Mouse (Mus musculus) B cell, adult 2 months (primary cell): ENCODE results near the gene Got1.

Source experiments
- DNase-seq, 2 experiments: peaks; one replicate each; pipeline ENCODE4 v3.0.0; 2022

The Got1 gene

GRCm38 (mm10) chr19:43524187-43525103 is at the start of gene Got1:
Gene Got1 (minus strand): TSS chr19:43524605.
- peak; percentile 92 to 95 for DNase-seq

DNA sequence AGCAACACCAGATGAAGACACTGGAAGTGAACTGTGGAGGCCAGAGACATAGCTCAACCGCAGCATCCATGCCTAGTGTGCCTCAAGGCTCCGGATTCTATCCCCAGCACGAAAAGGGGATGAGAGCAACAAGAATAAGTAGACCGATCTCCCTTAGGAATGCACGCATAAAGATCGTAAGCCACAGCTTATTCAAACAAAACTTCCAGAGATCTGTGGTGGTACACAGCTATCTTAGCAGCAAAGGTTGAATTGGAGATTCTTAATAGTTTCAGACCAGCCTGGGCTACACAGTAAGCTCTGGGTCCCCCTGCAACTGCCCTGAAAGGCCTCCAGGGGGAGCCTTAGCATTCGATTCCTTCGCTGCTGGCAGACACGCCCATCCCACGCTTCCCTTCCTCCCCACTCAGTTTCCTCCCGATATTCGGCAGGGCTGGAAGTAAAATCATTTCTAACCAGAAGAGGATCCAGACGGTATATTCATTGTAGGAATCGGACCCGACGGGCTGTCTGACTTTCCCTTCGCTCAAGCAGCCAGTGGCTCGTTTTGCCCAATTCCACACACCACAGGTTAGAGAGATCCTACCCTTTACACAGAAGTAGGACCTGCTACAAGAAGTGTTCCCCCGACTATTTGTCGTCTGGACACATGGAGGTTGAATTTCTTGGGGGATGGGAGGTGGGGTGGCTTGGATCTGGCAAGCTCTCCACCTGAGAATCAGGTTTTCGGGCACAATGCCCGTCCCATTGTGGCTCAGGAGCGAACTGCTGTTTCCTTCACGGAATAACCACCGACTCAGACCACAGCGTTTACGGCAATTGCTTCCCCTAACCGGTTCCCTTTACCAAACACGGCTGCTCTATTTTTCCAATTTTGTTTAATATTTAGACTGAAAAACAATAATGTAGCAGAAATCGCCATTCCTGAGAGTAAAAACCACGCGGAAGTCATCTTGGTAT is 46.7 kb upstream of the Got1 start:
- DNase-seq, result peak; percentile 77 to 82

DNA sequence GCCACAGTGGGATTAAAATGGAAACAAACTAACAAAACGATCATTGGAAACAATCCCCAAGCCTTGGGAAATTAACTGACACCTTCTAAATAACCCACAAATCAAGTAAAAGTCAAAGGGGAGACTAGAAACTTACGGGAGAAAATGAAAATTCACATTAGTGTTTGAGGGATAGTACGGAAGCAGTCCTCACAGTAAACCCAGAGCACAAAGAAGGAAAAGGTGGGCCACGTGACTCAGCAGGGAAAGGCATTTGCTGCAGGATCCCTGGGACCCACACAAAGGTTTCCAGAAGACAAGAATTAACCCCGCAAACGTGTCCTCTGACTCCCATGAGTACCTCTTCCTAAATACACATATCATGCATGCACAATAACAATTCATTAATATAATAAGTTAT is 44.7 kb upstream of the Got1 start:
- no peak for DNase-seq

DNA sequence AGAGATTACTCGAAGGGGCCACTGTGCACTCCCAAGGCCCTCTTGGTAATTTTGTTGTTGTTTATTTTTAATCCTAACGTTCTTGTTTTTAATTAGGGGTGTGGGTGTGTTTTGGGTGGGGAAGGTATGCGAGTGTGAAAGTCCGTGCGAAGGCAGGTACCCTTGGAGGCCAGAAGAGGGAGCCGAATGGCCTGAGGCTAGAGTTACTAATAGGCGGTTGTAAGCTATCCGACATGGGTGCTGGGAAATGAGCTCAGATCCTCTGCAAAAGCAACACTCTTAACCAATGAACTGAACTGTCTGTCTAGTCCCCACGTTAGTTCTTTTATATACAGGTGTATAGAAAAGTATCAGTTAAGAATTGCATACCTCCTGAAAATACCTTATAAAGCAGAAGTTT is 43.9 kb upstream of the Got1 start:
- DNase-seq, result peak in 1 of 2 experiments; percentile 13

- no peak for DNase-seq
These were observed 38.8 kb upstream of the Got1 start for GRCm38 (mm10) chr19:43563166-43563565.

- no peak for DNase-seq
These were observed 37.4 kb upstream of the Got1 start for GRCm38 (mm10) chr19:43561841-43562240.

- DNase-seq, result no peak
These were observed 35.8 kb upstream of the Got1 start for GRCm38 (mm10) chr19:43560244-43560643.

GRCm38 (mm10) chr19:43551493-43551890 is 27.1 kb upstream of the Got1 start:
- no peak for DNase-seq

DNA sequence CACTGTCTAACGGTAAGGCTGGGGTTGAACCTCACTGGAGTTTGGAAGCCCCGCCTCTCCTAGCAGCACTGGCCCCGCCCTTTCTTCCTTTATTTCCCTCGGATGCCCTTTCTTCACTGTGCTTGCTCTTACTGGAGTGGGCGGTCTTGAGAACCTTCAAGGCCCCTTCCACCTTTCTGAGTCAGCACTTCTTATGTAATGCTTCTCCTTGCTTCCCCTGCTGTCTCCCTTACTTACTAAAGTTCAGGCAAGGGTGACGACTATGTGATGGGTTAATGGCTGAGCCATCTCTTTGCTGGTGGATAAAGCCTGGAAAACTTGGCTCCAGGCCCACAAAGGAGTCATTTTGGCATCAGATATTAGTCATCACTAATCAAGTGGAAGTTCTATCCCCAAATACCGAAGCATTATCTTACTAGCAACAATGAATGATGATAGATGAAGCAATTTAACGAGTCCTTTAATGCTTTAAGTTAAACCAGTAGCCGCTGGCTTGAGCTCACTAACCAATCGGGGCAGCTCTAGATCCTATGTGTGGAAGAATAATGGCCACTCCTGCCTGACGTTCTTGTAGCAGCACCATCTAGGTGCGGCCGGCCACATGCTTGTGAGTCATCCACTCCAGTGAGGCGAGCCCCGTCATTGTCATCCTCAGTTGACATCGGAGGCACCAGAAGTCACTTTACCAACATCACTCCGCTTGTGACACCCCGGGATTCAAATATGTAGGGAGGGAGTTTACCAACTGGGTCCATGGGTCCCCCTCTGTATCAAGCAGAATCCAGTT is 26.5 kb upstream of the Got1 start:
- no peak for DNase-seq

DNA sequence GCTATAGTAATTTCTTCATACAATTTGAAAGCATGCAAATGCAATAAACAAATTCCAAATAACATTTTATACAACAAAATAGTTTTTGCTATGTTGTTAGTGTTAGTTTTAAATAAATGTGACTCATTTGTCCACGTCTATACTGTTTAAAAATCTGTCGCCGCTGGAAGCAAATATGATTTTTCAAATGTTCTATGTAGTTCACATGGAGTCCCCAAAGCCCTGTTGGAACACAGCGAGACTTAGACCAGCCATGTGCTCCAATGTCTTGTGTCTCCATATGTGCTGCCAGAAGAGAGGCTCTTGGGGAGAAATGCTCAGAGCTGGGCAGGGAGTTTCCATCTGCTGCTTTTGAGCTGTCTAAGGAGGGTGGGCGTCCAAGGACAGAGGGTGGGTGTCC is 23.7 kb upstream of the Got1 start:
- DNase-seq, result no peak

DNA sequence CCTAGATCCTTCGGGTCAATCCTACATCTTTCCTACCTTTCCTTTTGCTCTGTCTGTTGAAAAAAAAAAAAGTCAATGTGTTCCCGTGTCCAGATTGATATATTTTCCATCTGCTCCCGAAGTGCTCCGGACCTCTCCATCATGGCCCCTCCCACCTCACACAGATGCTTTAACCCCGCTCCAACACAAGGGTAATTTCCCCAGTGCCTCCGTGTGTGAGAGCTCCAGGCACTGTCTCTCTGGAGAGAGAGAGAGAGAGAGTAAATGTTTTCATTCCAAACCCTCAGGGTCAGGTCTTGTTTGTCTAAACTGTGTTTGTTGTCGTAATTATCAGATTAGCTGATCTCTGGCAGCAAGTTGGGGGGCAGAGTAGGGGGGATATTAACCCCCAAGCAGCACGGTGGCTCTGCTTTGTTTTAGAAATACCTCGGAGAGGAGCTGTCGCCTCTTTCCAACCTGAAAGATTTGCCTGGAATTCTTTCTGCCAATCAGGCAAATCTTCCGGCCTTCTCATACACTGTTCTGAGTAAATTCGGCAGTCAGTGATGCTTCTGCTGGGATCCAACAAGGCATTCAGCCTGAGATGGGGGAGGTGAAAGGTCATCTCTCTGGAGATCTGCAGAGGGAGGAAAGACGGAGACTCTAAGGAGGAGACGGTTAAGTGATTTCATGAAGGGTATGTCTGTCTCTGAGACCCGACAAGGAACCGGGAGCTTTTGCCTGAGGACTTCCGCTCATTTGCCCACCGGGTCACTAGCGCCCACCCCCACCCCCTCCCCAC is 22.1 kb upstream of the Got1 start:
- DNase-seq, result no peak

DNA sequence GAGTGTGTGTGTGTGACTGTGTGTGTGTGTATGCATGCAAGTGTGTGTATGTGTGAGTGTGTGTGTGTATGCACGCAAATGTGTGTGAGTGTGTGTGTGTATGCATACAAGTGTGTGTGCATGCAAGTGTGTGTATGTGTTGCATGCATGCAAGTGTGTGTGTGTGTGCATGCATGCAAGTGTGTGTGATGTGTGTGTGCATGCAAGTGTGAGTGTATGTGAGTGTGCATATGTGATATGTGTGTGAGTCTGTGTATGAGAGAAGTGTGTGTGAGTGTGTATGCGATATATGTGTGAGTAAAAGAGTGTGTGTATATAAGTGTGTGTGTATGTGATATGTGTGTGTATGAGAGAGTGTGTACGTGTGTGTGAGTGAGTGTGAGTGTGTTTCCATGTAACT is 11.0 kb upstream of the Got1 start:
- DNase-seq, result no peak

DNA sequence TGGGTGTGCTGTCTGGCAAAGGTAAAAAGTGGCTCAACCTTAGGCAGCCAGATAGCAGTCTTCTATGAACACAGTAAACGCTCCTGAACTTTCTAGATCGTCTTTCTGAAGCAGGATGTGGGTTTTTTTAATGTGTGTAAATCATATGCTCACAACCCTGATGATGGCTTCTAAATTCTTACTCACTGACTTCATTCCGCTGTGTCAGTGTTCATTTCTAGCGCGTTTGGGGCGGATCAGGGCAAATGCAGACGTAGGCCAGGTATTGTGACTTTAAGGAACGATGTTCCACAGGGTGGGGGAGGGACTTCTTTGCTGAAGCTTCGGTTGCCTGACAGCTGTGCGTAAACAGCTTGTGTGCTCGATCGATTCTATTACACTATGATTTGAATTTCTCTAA is 6.5 kb upstream of the Got1 start:
- peak; percentile 39 to 43 for DNase-seq

DNA sequence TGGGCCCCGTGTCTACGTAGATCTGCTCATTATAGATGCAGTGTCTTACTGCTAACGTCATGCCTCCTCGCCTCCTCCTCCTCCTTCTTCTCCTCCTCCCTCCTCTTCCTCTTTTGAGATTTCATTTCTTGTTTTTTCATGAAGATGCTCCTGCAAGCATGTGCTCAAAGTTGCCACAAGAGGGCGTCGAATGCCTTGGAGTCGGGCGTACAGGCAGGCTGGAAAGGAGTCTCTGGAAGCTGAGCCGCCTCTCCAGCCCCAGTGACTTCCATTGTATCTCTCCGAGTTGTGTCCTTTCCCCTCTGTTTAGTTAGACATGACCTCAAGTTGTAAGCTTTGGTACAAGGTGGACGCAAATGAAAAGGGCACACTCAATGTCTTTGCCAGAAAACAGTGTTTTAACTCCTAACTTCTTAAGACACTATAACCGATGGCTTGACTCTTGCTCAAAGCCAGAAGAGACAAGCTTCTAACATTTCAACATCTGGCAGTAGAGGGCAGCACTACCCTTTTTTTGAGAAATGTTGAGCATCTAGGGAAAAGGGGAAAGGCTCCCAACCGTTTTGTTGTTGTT is 5.9 kb upstream of the Got1 start:
- peak; percentile 71 to 74 for DNase-seq

GRCm38 (mm10) chr19:43528056-43528587 is 3.7 kb upstream of the Got1 start:
- no peak for DNase-seq

DNA sequence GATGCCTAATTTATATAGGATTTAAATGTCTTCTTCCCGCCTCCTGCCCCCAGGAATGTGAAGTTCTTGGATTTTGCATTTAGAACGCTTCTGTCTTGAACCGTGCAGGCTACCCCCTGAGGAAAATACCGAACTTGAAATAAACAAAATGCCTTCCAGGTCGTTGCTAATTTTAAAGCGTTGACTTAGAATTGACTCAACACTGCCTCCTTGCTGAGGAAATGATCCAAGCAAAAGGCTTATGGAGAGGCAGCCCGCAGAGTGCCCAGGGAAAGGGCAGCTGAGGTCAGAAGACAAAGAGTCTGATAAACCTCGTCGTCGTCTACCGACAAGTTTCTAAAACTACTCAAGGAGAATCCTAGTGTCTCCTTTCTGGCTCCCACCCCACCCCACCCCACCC is 2.7 kb upstream of the Got1 start:
- no peak for DNase-seq

DNA sequence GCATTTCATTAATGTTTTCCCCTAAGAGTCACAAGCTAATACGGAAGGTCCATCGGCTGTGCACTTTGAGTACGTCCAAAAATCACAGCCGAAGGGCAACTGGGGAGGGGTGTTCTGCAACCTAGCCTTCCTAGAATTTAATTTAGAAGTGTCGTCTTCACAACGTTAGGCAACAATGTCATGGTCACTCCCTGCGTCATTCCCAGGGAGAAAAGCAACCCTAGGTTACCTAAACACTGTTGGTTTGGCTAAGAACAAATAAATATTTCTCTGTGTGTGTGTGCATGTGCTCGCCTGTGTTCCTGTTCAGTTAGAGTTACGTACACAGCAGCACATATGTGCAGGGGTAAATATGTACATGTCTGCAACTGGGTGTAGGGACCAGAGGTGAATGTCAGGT is 1.6 kb upstream of the Got1 start:
- DNase-seq, result no peak

DNA sequence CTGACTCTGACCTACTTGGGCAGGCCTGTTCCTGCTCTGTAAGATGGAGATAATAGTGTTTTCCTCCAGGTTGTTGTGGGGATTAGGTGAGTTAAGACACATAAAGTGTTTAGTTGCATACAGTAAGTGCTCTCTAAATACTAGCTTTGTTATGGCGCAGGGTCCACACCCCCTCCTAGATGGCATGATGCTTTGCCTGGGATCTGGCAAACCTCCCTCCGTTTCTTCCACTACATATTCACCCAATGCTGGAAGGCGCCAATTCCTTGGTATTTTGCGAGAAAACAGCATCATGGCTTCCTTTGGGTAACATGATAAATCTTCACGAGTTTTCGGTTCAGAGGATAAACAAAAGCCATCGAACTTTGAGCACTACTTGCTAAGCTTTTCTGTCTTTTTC is 1.2 kb upstream of the Got1 start:
- no peak for DNase-seq

- no peak for DNase-seq
These were observed 688 bp upstream of the Got1 start for GRCm38 (mm10) chr19:43525104-43525482.

GRCm38 (mm10) chr19:43523551-43523950 is 854 bp downstream of the Got1 start:
- peak; percentile 75 to 77 for DNase-seq

GRCm38 (mm10) chr19:43521996-43522395 is 2.4 kb downstream of the Got1 start:
- DNase-seq, result no peak
